In genomic region chr6:29245272-29246120, GRCm38 (mm10) we compare ENCODE assay signal across 12 mouse cellular contexts. TPM values are rescaled to one million over a fixed set of nuclear protein-coding genes. Genes with fewer than 3 reads are reported as not detected.
DNase-seq lines count a peak whose midpoint lies in the region; ATAC-seq and TF ChIP-seq lines count a peak whose summit lies in the region.
"Had no signal": no experiment of that assay in that cellular context is flagged by ENCODE, and none has a peak within 500 bp of the region (broad histone marks: within the 10 kb centered on the region; RNA-seq: fewer than 3 reads in every experiment).

No protein-coding gene starts in this region.

- H3K27me3 ChIP-seq in heart, postnatal 0 days (ENCODE audit: control insufficient read depth, insufficient read depth, low read length): no peaks in the 10 kb centered on the region
- no peaks in the 10 kb centered on the region for H3K27me3 ChIP-seq in heart, adult 2 months (ENCODE audit: control insufficient read depth, insufficient read depth, low read length)
- no peaks in the 10 kb centered on the region for H3K27me3 ChIP-seq in ES-Bruce4 (ENCODE audit: control insufficient read depth, insufficient read depth, low read length, poor library complexity, severe bottlenecking)
- no peaks in the 10 kb centered on the region for H3K27me3 ChIP-seq in liver, adult 2 months (ENCODE audit: control insufficient read depth, insufficient read depth, low read length)
- H3K27me3 ChIP-seq in megakaryocyte, embryonic 14.5 days (replicated peaks): peaks cover 25% of the 10 kb centered on the region
- no peaks in the 10 kb centered on the region for H3K27me3 ChIP-seq in limb, embryonic 10.5 days (ENCODE audit: low read depth, poor library complexity, severe bottlenecking)
- H3K27me3 ChIP-seq: midbrain, embryonic 12.5 days had no signal

- intact Hi-C loops in heart, adult 2 months (cut with DNase I): no loop called here

- no peak for TF ChIP-seq POLR2A in heart, adult 2 months (IDR thresholded peaks at IDR 0.05; ENCODE audit: insufficient read depth, low read depth, low read length)
- no peak for TF ChIP-seq POLR2A in ES-Bruce4 (IDR thresholded peaks at IDR 0.05; ENCODE audit: insufficient read depth, low read length)
- TF ChIP-seq POLR2A in liver, adult 2 months (IDR thresholded peaks at IDR 0.05; ENCODE audit: extremely low read depth, insufficient read depth, low read length): no peak

- ATAC-seq in heart, postnatal 0 days (ENCODE audit: insufficient read depth, low read depth): peak; percentile 24; the same call in 1 of the 2 replicates

- H3K9me3 ChIP-seq in heart, postnatal 0 days (replicated peaks; ENCODE audit: control insufficient read depth, low read length): no peaks in the 10 kb centered on the region
- H3K9me3 ChIP-seq in ES-Bruce4 (replicated peaks; ENCODE audit: control insufficient read depth, insufficient read depth, low read length, poor library complexity, severe bottlenecking): no peaks in the 10 kb centered on the region; the same call in 1 of the 2 replicates
- no peaks in the 10 kb centered on the region for H3K9me3 ChIP-seq in megakaryocyte, embryonic 14.5 days
- no peaks in the 10 kb centered on the region for H3K9me3 ChIP-seq in limb, embryonic 10.5 days (replicated peaks)
- H3K9me3 ChIP-seq: midbrain, embryonic 12.5 days had no signal

- H3K27ac ChIP-seq in heart, postnatal 0 days (ENCODE audit: low read depth): no peak overlapping the region
- H3K27ac ChIP-seq in heart, adult 2 months: no peak overlapping the region
- H3K27ac ChIP-seq in ES-Bruce4 (ENCODE audit: insufficient read depth, low read length): no peak overlapping the region
- no peak overlapping the region for H3K27ac ChIP-seq in liver, adult 2 months (replicated peaks; ENCODE audit: insufficient read depth, low read depth, low read length)
- no peak overlapping the region for H3K27ac ChIP-seq in limb, embryonic 10.5 days
- H3K27ac ChIP-seq: midbrain, embryonic 12.5 days had no signal

- no peak for TF ChIP-seq EP300 in heart, postnatal 0 days (IDR thresholded peaks at IDR 0.05; ENCODE audit: low read depth)
- TF ChIP-seq EP300 in heart, adult 2 months (IDR thresholded peaks at IDR 0.05; ENCODE audit: insufficient read depth, low read depth, low read length): no peak
- peak; percentile 76; the same call in 1 of the 2 replicates for TF ChIP-seq EP300 in ES-Bruce4 (IDR thresholded peaks at IDR 0.05; ENCODE audit: insufficient read depth, low read depth, low read length)

- H3K9ac ChIP-seq in heart, postnatal 0 days (replicated peaks; ENCODE audit: low read depth, low read length): no peak overlapping the region
- no peak overlapping the region for H3K9ac ChIP-seq in heart, adult 2 months (ENCODE audit: low read depth, low read length)
- H3K9ac ChIP-seq in ES-Bruce4 (ENCODE audit: low read depth, poor library complexity, severe bottlenecking): no peak overlapping the region
- no peak overlapping the region for H3K9ac ChIP-seq in liver, adult 2 months (ENCODE audit: low read depth, low read length)
- H3K9ac ChIP-seq: midbrain, embryonic 12.5 days had no signal

- H3K4me2 ChIP-seq in heart, postnatal 0 days (ENCODE audit: low read depth, low read length): no peak overlapping the region
- H3K4me2 ChIP-seq: midbrain, embryonic 12.5 days had no signal

- no peaks in the 10 kb centered on the region for H3K79me2 ChIP-seq in heart, adult 2 months (replicated peaks; ENCODE audit: control insufficient read depth, insufficient read depth, low read length)
- no peaks in the 10 kb centered on the region for H3K79me2 ChIP-seq in liver, adult 2 months (ENCODE audit: control insufficient read depth, insufficient read depth, low read length)

- H3K36me3 ChIP-seq in heart, postnatal 0 days (replicated peaks; ENCODE audit: control insufficient read depth, insufficient read depth, low read length): no peaks in the 10 kb centered on the region
- no peaks in the 10 kb centered on the region for H3K36me3 ChIP-seq in heart, adult 2 months (ENCODE audit: control insufficient read depth, insufficient read depth, low read length)
- H3K36me3 ChIP-seq in ES-Bruce4 (ENCODE audit: control insufficient read depth, insufficient read depth, low read length, poor library complexity, severe bottlenecking): no peaks in the 10 kb centered on the region
- H3K36me3 ChIP-seq in liver, adult 2 months (ENCODE audit: control insufficient read depth, insufficient read depth, low read length): no peaks in the 10 kb centered on the region
- H3K36me3 ChIP-seq in megakaryocyte, embryonic 14.5 days (replicated peaks; ENCODE audit: low read length): no peaks in the 10 kb centered on the region
- no peaks in the 10 kb centered on the region for H3K36me3 ChIP-seq in limb, embryonic 10.5 days
- H3K36me3 ChIP-seq: midbrain, embryonic 12.5 days had no signal

- H3K4me1 ChIP-seq in heart, postnatal 0 days (ENCODE audit: control insufficient read depth, insufficient read depth): no peaks in the 10 kb centered on the region
- H3K4me1 ChIP-seq in heart, adult 2 months (ENCODE audit: control insufficient read depth, insufficient read depth, low read length): peaks cover 1% of the 10 kb centered on the region; the same call in 1 of the 2 replicates
- H3K4me1 ChIP-seq in ES-Bruce4 (ENCODE audit: control insufficient read depth, insufficient read depth, low read length): peaks cover 2% of the 10 kb centered on the region
- H3K4me1 ChIP-seq in liver, adult 2 months (ENCODE audit: control insufficient read depth, insufficient read depth, low read length): peaks cover 10% of the 10 kb centered on the region
- peaks cover 36% of the 10 kb centered on the region for H3K4me1 ChIP-seq in megakaryocyte, embryonic 14.5 days
- peaks cover 6% of the 10 kb centered on the region; the same call in 1 of the 2 replicates for H3K4me1 ChIP-seq in limb, embryonic 10.5 days
- H3K4me1 ChIP-seq: midbrain, embryonic 12.5 days had no signal

- 38% methylated on average over 14 of the region's 14 CpGs for WGBS in heart, postnatal 0 days
- WGBS in heart, adult 2 months: 38% methylated on average over 14 of the region's 14 CpGs
- WGBS in liver, adult 2 months: 10% methylated on average over 14 of the region's 14 CpGs
- 79% methylated on average over 14 of the region's 14 CpGs for WGBS in limb, embryonic 10.5 days

- no peak overlapping the region for H3K4me3 ChIP-seq in heart, postnatal 0 days (ENCODE audit: low read depth, low read length)
- no peak overlapping the region for H3K4me3 ChIP-seq in heart, adult 2 months
- no peak overlapping the region for H3K4me3 ChIP-seq in ES-Bruce4 (ENCODE audit: low read depth, low read length)
- no peak overlapping the region for H3K4me3 ChIP-seq in liver, adult 2 months (ENCODE audit: insufficient read depth, low read depth, low read length)
- peak overlapping the region; percentile 20 for H3K4me3 ChIP-seq in megakaryocyte, embryonic 14.5 days (replicated peaks)
- no peak overlapping the region for H3K4me3 ChIP-seq in limb, embryonic 10.5 days
- H3K4me3 ChIP-seq: midbrain, embryonic 12.5 days had no signal

- no peak for DNase-seq in heart, postnatal 0 days (ENCODE audit: low spot score)
- DNase-seq in heart, adult 2 months: no peak
- DNase-seq in liver, adult 2 months (ENCODE audit: extremely low read depth, low read depth, low spot score): peak; percentile 77
- DNase-seq in limb, embryonic 10.5 days (ENCODE audit: low spot score): no peak
- DNase-seq in right cerebral cortex, adult 2 months (ENCODE audit: low spot score in 2 of 2): no peak
- DNase-seq in adrenal gland, postnatal 4 days (ENCODE audit: low spot score in 2 of 2): no peak
- DNase-seq: kidney, postnatal 14 days; spleen, adult 18-20 months; thymus, postnatal 14 days had no signal

- TF ChIP-seq CTCF in heart, postnatal 0 days (IDR thresholded peaks at IDR 0.05; ENCODE audit: low read depth): no peak
- no peak for TF ChIP-seq CTCF in heart, adult 2 months (IDR thresholded peaks at IDR 0.05)
- no peak for TF ChIP-seq CTCF in ES-Bruce4 (IDR thresholded peaks at IDR 0.05; ENCODE audit: low read depth, low read length)
- TF ChIP-seq CTCF in liver, adult 2 months (IDR thresholded peaks at IDR 0.05; ENCODE audit: low read depth, low read length): no peak

RNA-seq across cellular contexts. Expression of gene Hilpda, which starts 26.8 kb away (rescaled TPM):
- total RNA-seq in heart, postnatal 0 days (2014; rRNA removed; ENCODE audit: low replicate concordance): 42.1 and 46.5 TPM in 2 replicates
- polyA plus RNA-seq in heart, postnatal 0 days (2015; fragmentation: Nextera tagmentation; extraction: Ambion mirVana): 23.8 and 27.8 TPM in 2 replicates
- 1 to 10 TPM; 5.3 TPM for total RNA-seq in heart, adult 2 months (2021)
- 12.1 and 15.8 TPM in 2 replicates for polyA plus RNA-seq in heart, adult 2 months (2012; rRNA removed)
- polyA plus RNA-seq in ES-Bruce4 (2011; ENCODE audit: insufficient read depth, insufficient read length, low read depth, missing spikeins): 18.4 and 21.8 TPM in 2 replicates
- 2.5 and 3.3 TPM in 2 replicates for total RNA-seq in liver, adult 2 months (2014; rRNA removed)
- 4.0 and 5.8 TPM in 2 replicates for polyA plus RNA-seq in liver, adult 2 months (2012; rRNA removed)
- polyA plus RNA-seq in megakaryocyte, embryonic 14.5 days (2012; ENCODE audit: insufficient read depth, low replicate concordance): 14.3 and 43.1 TPM in 2 replicates
- polyA plus RNA-seq in limb, embryonic 10.5 days (2016; fragmentation: Nextera tagmentation; extraction: Ambion mirVana): 42.7 and 45.2 TPM in 2 replicates
- total RNA-seq in adrenal gland, postnatal 4 days (2021): 10 to 100 TPM; 11.7 TPM

RNA-seq across cellular contexts. Expression of gene Impdh1, which starts 29.3 kb away (rescaled TPM):
- total RNA-seq in heart, postnatal 0 days (2014; rRNA removed; ENCODE audit: low replicate concordance): 13.5 and 18.9 TPM in 2 replicates
- 23.7 and 25.7 TPM in 2 replicates for polyA plus RNA-seq in heart, postnatal 0 days (2015; fragmentation: Nextera tagmentation; extraction: Ambion mirVana)
- total RNA-seq in heart, adult 2 months (2021): 10 to 100 TPM; 17.8 to 18.9 TPM
- polyA plus RNA-seq in heart, adult 2 months (2012; rRNA removed): 34.2 and 36.3 TPM in 2 replicates
- polyA plus RNA-seq in ES-Bruce4 (2011; ENCODE audit: insufficient read depth, insufficient read length, low read depth, missing spikeins): 25.7 and 29.8 TPM in 2 replicates
- total RNA-seq in liver, adult 2 months (2014; rRNA removed): 1.1 and 2.6 TPM in 2 replicates
- polyA plus RNA-seq in liver, adult 2 months (2012; rRNA removed): 3.4 and 5.2 TPM in 2 replicates
- 281 and 443 TPM in 2 replicates for polyA plus RNA-seq in megakaryocyte, embryonic 14.5 days (2012; ENCODE audit: insufficient read depth, low replicate concordance)
- 56.7 and 66.9 TPM in 2 replicates for polyA plus RNA-seq in limb, embryonic 10.5 days (2016; fragmentation: Nextera tagmentation; extraction: Ambion mirVana)
- total RNA-seq in adrenal gland, postnatal 4 days (2021): 10 to 100 TPM; 62.1 to 65.9 TPM

RNA-seq across cellular contexts. Expression of gene Fam71f2, which starts 33.9 kb away (rescaled TPM):
- not detected in 2 replicates for total RNA-seq in heart, postnatal 0 days (2014; rRNA removed; ENCODE audit: low replicate concordance)
- 0.12 and 0.18 TPM in 2 replicates for polyA plus RNA-seq in heart, postnatal 0 days (2015; fragmentation: Nextera tagmentation; extraction: Ambion mirVana)
- not detected for total RNA-seq in heart, adult 2 months (2021)
- 0.70 and 1.4 TPM in 2 replicates for polyA plus RNA-seq in heart, adult 2 months (2012; rRNA removed)
- 1.5 and 1.9 TPM in 2 replicates for polyA plus RNA-seq in ES-Bruce4 (2011; ENCODE audit: insufficient read depth, insufficient read length, low read depth, missing spikeins)
- not detected in 2 replicates for total RNA-seq in liver, adult 2 months (2014; rRNA removed)
- polyA plus RNA-seq in liver, adult 2 months (2012; rRNA removed): 0.24 TPM in 1 of 2 replicates, not detected in the other
- not detected in 2 replicates for polyA plus RNA-seq in megakaryocyte, embryonic 14.5 days (2012; ENCODE audit: insufficient read depth, low replicate concordance)
- polyA plus RNA-seq in limb, embryonic 10.5 days (2016; fragmentation: Nextera tagmentation; extraction: Ambion mirVana): 0.40 and 0.55 TPM in 2 replicates
- total RNA-seq in adrenal gland, postnatal 4 days (2021): under 1 TPM in 1 of 2 experiments, not detected in 1; 0.31 TPM
